Mouse (Mus musculus): ENCODE results near the gene Fam171a2.
A peak's percentile ranks its signal among the peaks of the same experiment; 100 is the strongest.
"Not testable (repeated sequence)": the region's sequence is repeated elsewhere in the genome, so short reads cannot be mapped to it uniquely, and the experiment has no call there.

Fam171a2 gene

GRCm38 (mm10) chr11:102393238-102393634 lies 54.2 kb downstream of the Fam171a2 start, which contains the start of gene Rundc3a:
Gene Rundc3a (plus strand): TSS chr11:102393403.
- DNase-seq = peak; percentile 95

GRCm38 (mm10) chr11:102392441-102393237 lies 54.8 kb downstream of the Fam171a2 start:
- no peak for DNase-seq

- DNase-seq = not testable (repeated sequence)
These were observed 58.0 kb downstream of the Fam171a2 start for GRCm38 (mm10) chr11:102389436-102389835.
